Mouse (Mus musculus) limb, embryonic 10.5 days (tissue): ENCODE measurements around the gene Smarcc1. TPM values are rescaled to one million over a fixed set of nuclear protein-coding genes. Genes with fewer than 3 reads are reported as not detected.
"Not testable (repeated sequence)": the region's sequence is repeated elsewhere in the genome, so short reads cannot be mapped to it uniquely, and the experiment has no call there.

Experiments
- DNase-seq: peaks from one replicate; pipeline ENCODE4 v3.0.0-alpha.2; 2017; ENCODE audit warnings: low spot score
- H3K27ac ChIP-seq: fragments of 300-500 bp; sonication (generic); 2 replicates; pipeline ENCODE4 v1.5.1; 2016; ENCODE audit warnings: mild to moderate bottlenecking
- H3K27me3 ChIP-seq: fragments of 300-500 bp; sonication (generic); 2 replicates; pipeline ENCODE4 v1.6.1; 2016; ENCODE audit warnings: low read depth, mild to moderate bottlenecking; ENCODE audit not compliant: poor library complexity, severe bottlenecking
- H3K36me3 ChIP-seq: fragments of 300-500 bp; sonication (generic); 2 replicates; pipeline ENCODE4 v1.6.1; 2016; ENCODE audit warnings: mild to moderate bottlenecking, moderate library complexity
- H3K4me1 ChIP-seq: fragments of 300-500 bp; sonication (generic); 2 replicates; pipeline ENCODE4 v1.6.1; 2016
- H3K4me3 ChIP-seq: fragments of 300-500 bp; sonication (generic); 2 replicates; pipeline ENCODE4 v1.5.1; 2016; ENCODE audit warnings: mild to moderate bottlenecking, moderate library complexity
- H3K9me3 ChIP-seq: fragments of 300-500 bp; sonication (generic); replicated peaks from 2 replicates; pipeline ENCODE4 v1.6.1; 2016; ENCODE audit warnings: mild to moderate bottlenecking
- WGBS: fragments of 180-500 bp; shearing (Covaris S2); methylation state at CpG from one replicate; pipeline ENCODE4 v1.1.7; 2016; 5-methylcytosine and 5-hydroxymethylcytosine counted together
- polyA plus RNA-seq: library from polyadenylated mRNA; unstranded; fragments of >200 nt; fragmentation: Nextera tagmentation; extraction: Ambion mirVana; gene quantifications from 2 replicates; pipeline ENCODE4 v1.2.1, GENCODE M21; 2016

The Smarcc1 gene
- polyA plus RNA-seq: 208 and 227 TPM in 2 replicates

GRCm38 (mm10) chr9:110116977-110117778 lies at the start of gene Smarcc1:
Gene Smarcc1 (plus strand): TSS chr9:110117708.
- H3K4me1 ChIP-seq: peaks cover 16% of the 10 kb centered on the region
- peak; percentile 95 for DNase-seq
- H3K36me3 ChIP-seq: peaks cover 46% of the 10 kb centered on the region
- peak within 1 kb of the TSS; percentile 97 for H3K27ac ChIP-seq
- WGBS: under 1% methylated on average over 79 of the region's 79 CpGs
- H3K9me3 ChIP-seq: no peaks in the 10 kb centered on the region
- H3K27me3 ChIP-seq: no peaks in the 10 kb centered on the region
- peak within 1 kb of the TSS; percentile 72 for H3K4me3 ChIP-seq

GRCm38 (mm10) chr9:110068745-110069144 lies 48.8 kb upstream of the Smarcc1 start:
- Histone ChIP-seq H3K4me3 (no peak overlapping the region), H3K9me3 (no peaks in the 10 kb centered on the region), H3K36me3 (peaks cover 60% of the 10 kb centered on the region), H3K27ac (no peak overlapping the region), H3K27me3 (no peaks in the 10 kb centered on the region), H3K4me1 (no peaks in the 10 kb centered on the region)
- no peak for DNase-seq
- whole genome bisulfite sequencing: 89% methylated on average over 6 of the region's 6 CpGs

- WGBS: 83% methylated on average over 9 of the region's 9 CpGs
- Histone ChIP-seq H3K27me3 (no peaks in the 10 kb centered on the region), H3K9me3 (no peaks in the 10 kb centered on the region), H3K4me3 (no peak overlapping the region), H3K4me1 (no peaks in the 10 kb centered on the region), H3K36me3 (peaks cover 65% of the 10 kb centered on the region), H3K27ac (no peak overlapping the region)
- no peak for DNase-seq
These were observed 47.1 kb upstream of the Smarcc1 start for GRCm38 (mm10) chr9:110070358-110070757.

GRCm38 (mm10) chr9:110071011-110071410 lies 46.5 kb upstream of the Smarcc1 start:
- Histone ChIP-seq H3K36me3 (peaks cover 65% of the 10 kb centered on the region), H3K4me1 (no peaks in the 10 kb centered on the region), H3K27me3 (no peaks in the 10 kb centered on the region), H3K9me3 (no peaks in the 10 kb centered on the region), H3K27ac (no peak overlapping the region), H3K4me3 (no peak overlapping the region)
- WGBS: 92% methylated on average over 4 of the region's 4 CpGs
- DNase-seq: no peak

- WGBS: 11% methylated on average over 1 of the region's 1 CpGs
- Histone ChIP-seq H3K4me1 (no peaks in the 10 kb centered on the region), H3K9me3 (no peaks in the 10 kb centered on the region), H3K4me3 (no peak overlapping the region), H3K36me3 (peaks cover 62% of the 10 kb centered on the region), H3K27me3 (no peaks in the 10 kb centered on the region), H3K27ac (no peak overlapping the region)
- peak; percentile 79 for DNase-seq
These were observed 45.7 kb upstream of the Smarcc1 start for GRCm38 (mm10) chr9:110071843-110072242.

- H3K4me3 ChIP-seq, H3K27ac ChIP-seq: not testable (repeated sequence)
- 78% methylated on average over 7 of the region's 7 CpGs for WGBS
These were observed 41.0 kb upstream of the Smarcc1 start for GRCm38 (mm10) chr9:110076468-110076867.

GRCm38 (mm10) chr9:110081066-110081465 lies 36.4 kb upstream of the Smarcc1 start:
- H3K36me3 ChIP-seq: peaks cover 82% of the 10 kb centered on the region
- no peaks in the 10 kb centered on the region for H3K4me1 ChIP-seq
- no peaks in the 10 kb centered on the region for H3K27me3 ChIP-seq
- H3K4me3 ChIP-seq: no peak overlapping the region
- H3K9me3 ChIP-seq: no peaks in the 10 kb centered on the region
- DNase-seq: no peak
- 73% methylated on average over 3 of the region's 3 CpGs for WGBS
- no peak overlapping the region for H3K27ac ChIP-seq

More at GRCm38 (mm10) chr9:110076468-110076867, 41.0 kb upstream of the Smarcc1 start:
- DNase-seq, H3K27me3 ChIP-seq, H3K9me3 ChIP-seq, H3K4me1 ChIP-seq: not testable (repeated sequence)
- peaks cover 59% of the 10 kb centered on the region for H3K36me3 ChIP-seq

GRCm38 (mm10) chr9:110084201-110084964 lies 33.1 kb upstream of the Smarcc1 start:
- WGBS: 95% methylated on average over 25 of the region's 25 CpGs
- DNase-seq: no peak

GRCm38 (mm10) chr9:110085693-110086092 lies 31.8 kb upstream of the Smarcc1 start:
- H3K4me1 ChIP-seq: no peaks in the 10 kb centered on the region
- peaks cover 99% of the 10 kb centered on the region for H3K36me3 ChIP-seq
- DNase-seq: no peak
- 90% methylated on average over 8 of the region's 8 CpGs for WGBS
- H3K27ac ChIP-seq: no peak overlapping the region
- H3K9me3 ChIP-seq: no peaks in the 10 kb centered on the region
- no peaks in the 10 kb centered on the region for H3K27me3 ChIP-seq
- H3K4me3 ChIP-seq: no peak overlapping the region

More at GRCm38 (mm10) chr9:110084201-110084964, 33.1 kb upstream of the Smarcc1 start:
- no peak overlapping the region for H3K27ac ChIP-seq
- no peaks in the 10 kb centered on the region for H3K9me3 ChIP-seq
- no peaks in the 10 kb centered on the region for H3K4me1 ChIP-seq
- H3K4me3 ChIP-seq: no peak overlapping the region
- peaks cover 98% of the 10 kb centered on the region for H3K36me3 ChIP-seq
- H3K27me3 ChIP-seq: no peaks in the 10 kb centered on the region

GRCm38 (mm10) chr9:110093303-110093702 lies 24.2 kb upstream of the Smarcc1 start:
- H3K36me3 ChIP-seq: peaks cover 99% of the 10 kb centered on the region
- 87% methylated on average over 4 of the region's 4 CpGs for WGBS

GRCm38 (mm10) chr9:110094761-110095160 lies 22.7 kb upstream of the Smarcc1 start:
- H3K36me3 ChIP-seq: peaks cover 99% of the 10 kb centered on the region
- no peak for DNase-seq
- no peaks in the 10 kb centered on the region for H3K27me3 ChIP-seq
- no peaks in the 10 kb centered on the region for H3K4me1 ChIP-seq
- H3K4me3 ChIP-seq: no peak overlapping the region
- WGBS: 95% methylated on average over 4 of the region's 4 CpGs
- no peaks in the 10 kb centered on the region for H3K9me3 ChIP-seq
- no peak overlapping the region for H3K27ac ChIP-seq

More at GRCm38 (mm10) chr9:110093303-110093702, 24.2 kb upstream of the Smarcc1 start:
- Histone ChIP-seq H3K27me3 (no peaks in the 10 kb centered on the region), H3K4me1 (no peaks in the 10 kb centered on the region), H3K27ac (no peak overlapping the region), H3K4me3 (no peak overlapping the region), H3K9me3 (no peaks in the 10 kb centered on the region)
- DNase-seq: no peak

- Histone ChIP-seq H3K27ac (no peak overlapping the region), H3K4me3 (no peak overlapping the region), H3K9me3 (no peaks in the 10 kb centered on the region), H3K27me3 (no peaks in the 10 kb centered on the region), H3K4me1 (peaks cover 6% of the 10 kb centered on the region; the same call in 1 of the 2 replicates), H3K36me3 (peaks cover 91% of the 10 kb centered on the region)
- DNase-seq: no peak
- WGBS: 88% methylated on average over 3 of the region's 3 CpGs
These were observed 19.7 kb upstream of the Smarcc1 start for GRCm38 (mm10) chr9:110097791-110098190.
